Mouse (Mus musculus) brown adipose tissue, adult 24 weeks (tissue): ENCODE data around the gene Hras. TPM values are rescaled to one million over a fixed set of nuclear protein-coding genes. Genes with fewer than 3 reads are reported as not detected.

Source experiments
- H3K27ac ChIP-seq: fragments of 200-500 bp; replicated peaks from 2 replicates; pipeline ENCODE4 v1.5.1; 2012; ENCODE audit warnings: low read depth, mild to moderate bottlenecking, low read length
- H3K4me1 ChIP-seq: fragments of 200-500 bp; 2 replicates; pipeline ENCODE4 v1.6.1; 2012; ENCODE audit warnings: low read length, mixed read lengths; ENCODE audit not compliant: control insufficient read depth, insufficient read depth, insufficient read length
- H3K4me3 ChIP-seq: fragments of 200-500 bp; 2 replicates; pipeline ENCODE4 v1.5.1; 2012; ENCODE audit warnings: low read depth, mild to moderate bottlenecking, low read length, moderate library complexity; ENCODE audit not compliant: insufficient read depth
- polyA plus RNA-seq: library from polyadenylated mRNA; stranded (reverse); fragments of >200 nt; gene quantifications from 2 replicates; pipeline ENCODE4 v1.2.4, GENCODE M21; 2012; ENCODE audit not compliant: missing spikeins, insufficient read depth, insufficient read length

Gene Hras
- polyA plus RNA-seq, 1 experiment: 86.6 TPM

DNA sequence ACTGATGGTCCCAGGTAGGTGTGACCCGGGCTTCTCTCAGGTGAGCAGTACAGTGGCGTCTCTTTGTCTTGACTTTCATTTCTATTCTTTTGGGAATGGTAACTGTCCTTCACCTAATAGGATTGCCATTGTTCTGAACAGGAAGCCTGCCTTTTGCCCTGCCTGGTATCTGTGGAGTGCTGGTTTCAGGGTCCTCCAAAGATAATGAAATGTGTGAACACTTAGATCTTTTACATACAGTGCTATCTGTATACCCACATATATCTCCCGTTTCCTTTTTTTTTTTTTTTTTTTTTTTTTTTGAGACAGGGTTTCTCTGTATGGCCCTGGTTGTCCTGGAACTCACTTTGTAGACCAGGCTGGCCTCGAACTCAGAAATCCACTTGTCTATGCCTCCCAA lies 52.5 kb downstream of the Hras start:
- Histone ChIP-seq H3K4me1 (no peaks in the 10 kb centered on the region), H3K4me3 (no peak overlapping the region), H3K27ac (no peak overlapping the region)

Other genes with a start within 250 kb of the Hras start
- not detected in 2 replicates for gene Ifitm5, start 243.7 kb downstream of the Hras start, polyA plus RNA-seq
- gene Gm45717, start 238.1 kb downstream of the Hras start, polyA plus RNA-seq: not detected in 2 replicates
- gene Ifitm2, start 238.0 kb downstream of the Hras start, polyA plus RNA-seq: 194 and 274 TPM in 2 replicates
- gene Ifitm1, start 226.8 kb downstream of the Hras start, polyA plus RNA-seq: not detected in 2 replicates
- gene Ifitm3, start 183.2 kb downstream of the Hras start, polyA plus RNA-seq: 117 and 134 TPM in 2 replicates
- gene Ifitm6, start 176.1 kb downstream of the Hras start, polyA plus RNA-seq: 2.1 TPM in 1 of 2 replicates, not detected in the other
- gene Gm17387, start 164.9 kb downstream of the Hras start, polyA plus RNA-seq: not detected in 2 replicates
- gene B4galnt4, start 132.9 kb downstream of the Hras start, polyA plus RNA-seq: not detected in 2 replicates
- 1.6 TPM in 1 of 2 replicates, not detected in the other for gene Pkp3, start 115.8 kb downstream of the Hras start, polyA plus RNA-seq
- gene Sigirr, start 93.4 kb downstream of the Hras start, polyA plus RNA-seq: 1.1 and 2.9 TPM in 2 replicates
- not detected in 2 replicates for gene Ano9, start 76.2 kb downstream of the Hras start, polyA plus RNA-seq
- gene Ptdss2, start 71.6 kb downstream of the Hras start, polyA plus RNA-seq: 27.0 and 49.5 TPM in 2 replicates
- 49.5 and 67.9 TPM in 2 replicates for gene Rnh1, start 21.1 kb downstream of the Hras start, polyA plus RNA-seq
- 3.4 and 5.8 TPM in 2 replicates for gene Lrrc56, start 152 bp upstream of the Hras start, polyA plus RNA-seq
- gene Lmntd2, start 20.1 kb upstream of the Hras start, polyA plus RNA-seq: not detected in 2 replicates
- 1.4 and 1.5 TPM in 2 replicates for gene Rassf7, start 21.9 kb upstream of the Hras start, polyA plus RNA-seq
- gene Phrf1, start 34.8 kb upstream of the Hras start, polyA plus RNA-seq: 17.0 and 22.5 TPM in 2 replicates
- 3.3 and 5.5 TPM in 2 replicates for gene Irf7, start 72.5 kb upstream of the Hras start, polyA plus RNA-seq
- not detected in 2 replicates for gene Cdhr5, start 82.8 kb upstream of the Hras start, polyA plus RNA-seq
- gene Sct, start 85.1 kb upstream of the Hras start, polyA plus RNA-seq: not detected in 2 replicates
- not detected in 2 replicates for gene Drd4, start 98.0 kb upstream of the Hras start, polyA plus RNA-seq
- 5.9 and 15.8 TPM in 2 replicates for gene Deaf1, start 133.7 kb upstream of the Hras start, polyA plus RNA-seq
- 35.2 and 44.8 TPM in 2 replicates for gene Tmem80, start 133.7 kb upstream of the Hras start, polyA plus RNA-seq
- 1.5 and 2.9 TPM in 2 replicates for gene Eps8l2, start 144.9 kb upstream of the Hras start, polyA plus RNA-seq
- gene Taldo1, start 198.2 kb upstream of the Hras start, polyA plus RNA-seq: 1,487 and 1,572 TPM in 2 replicates
- gene Gatd1, start 220.1 kb upstream of the Hras start, polyA plus RNA-seq: 19.9 and 23.3 TPM in 2 replicates
- 2.6 and 6.4 TPM in 2 replicates for gene Cend1, start 235.5 kb upstream of the Hras start, polyA plus RNA-seq
- 79.8 and 96.8 TPM in 2 replicates for gene Slc25a22, start 243.9 kb upstream of the Hras start, polyA plus RNA-seq